Mouse (Mus musculus) embryonic fibroblast, embryonic 13.5 days (primary cell): ENCODE data around the gene Mid1. TPM values are rescaled to one million over a fixed set of nuclear protein-coding genes. Genes with fewer than 3 reads are reported as not detected.
"Not testable (repeated sequence)": the region's sequence is repeated elsewhere in the genome, so short reads cannot be mapped to it uniquely, and the experiment has no call there.

ENCODE experiments used
- H3K27ac ChIP-seq: 2 replicates; pipeline ENCODE4 v1.5.1; 2012; ENCODE audit warnings: low read length, control low read depth, inconsistent platforms; ENCODE audit not compliant: insufficient read depth
- H3K4me1 ChIP-seq: 2 replicates; pipeline ENCODE4 v1.6.1; 2011; ENCODE audit warnings: low read length; ENCODE audit not compliant: control insufficient read depth, insufficient read depth
- H3K4me3 ChIP-seq: 2 replicates; pipeline ENCODE4 v1.5.1; 2011; ENCODE audit warnings: mild to moderate bottlenecking, control low read depth, low read length; ENCODE audit not compliant: insufficient read depth
- polyA plus RNA-seq: library from polyadenylated mRNA; stranded (reverse); fragments of >200 nt; gene quantifications from 2 replicates; pipeline ENCODE4 v1.2.4, GENCODE M21; 2011; ENCODE audit warnings: low read depth; ENCODE audit not compliant: missing spikeins, insufficient read length

Gene Mid1
- polyA plus RNA-seq, 1 experiment = 36.1 TPM

GRCm38 (mm10) chrX:170009016-170009750 lies 324.2 kb downstream of the Mid1 start, which contains the start of gene Gm21887:
Gene Gm21887 (plus strand): TSS chrX:170009659.
- Histone ChIP-seq H3K27ac (peak within 1 kb of the TSS; percentile 78; the same call in 1 of the 2 replicates), H3K4me3 (peak within 1 kb of the TSS; percentile 67)
- not testable (repeated sequence) for H3K4me1 ChIP-seq

- not testable (repeated sequence) for H3K27ac ChIP-seq, H3K4me1 ChIP-seq
- H3K4me3 ChIP-seq = peak overlapping the region; percentile 67; the same call in 1 of the 2 replicates
Measured at GRCm38 (mm10) chrX:170009801-170010221, 324.8 kb downstream of the Mid1 start.

GRCm38 (mm10) chrX:170010581-170011528 lies 325.9 kb downstream of the Mid1 start:
- H3K4me3 ChIP-seq = peak overlapping the region; percentile 36
- not testable (repeated sequence) for H3K4me1 ChIP-seq, H3K27ac ChIP-seq

GRCm38 (mm10) chrX:170011529-170011879 lies 326.5 kb downstream of the Mid1 start:
- H3K27ac ChIP-seq, H3K4me1 ChIP-seq, H3K4me3 ChIP-seq: not testable (repeated sequence)

GRCm38 (mm10) chrX:170013421-170013820 lies 328.4 kb downstream of the Mid1 start:
- not testable (repeated sequence) for H3K4me1 ChIP-seq, H3K4me3 ChIP-seq, H3K27ac ChIP-seq

- not testable (repeated sequence) for H3K27ac ChIP-seq, H3K4me1 ChIP-seq, H3K4me3 ChIP-seq
Measured at GRCm38 (mm10) chrX:170014038-170014437, 329.0 kb downstream of the Mid1 start.

- not testable (repeated sequence) for H3K4me1 ChIP-seq, H3K4me3 ChIP-seq, H3K27ac ChIP-seq
Measured at GRCm38 (mm10) chrX:170015883-170016282, 330.9 kb downstream of the Mid1 start.

- H3K27ac ChIP-seq, H3K4me3 ChIP-seq, H3K4me1 ChIP-seq: not testable (repeated sequence)
Measured at GRCm38 (mm10) chrX:170017333-170018245, 332.6 kb downstream of the Mid1 start.

GRCm38 (mm10) chrX:170018571-170019218 lies 333.7 kb downstream of the Mid1 start:
- H3K4me1 ChIP-seq, H3K27ac ChIP-seq, H3K4me3 ChIP-seq: not testable (repeated sequence)

GRCm38 (mm10) chrX:170019219-170019953 lies 334.4 kb downstream of the Mid1 start:
- H3K4me3 ChIP-seq, H3K27ac ChIP-seq: not testable (repeated sequence)

GRCm38 (mm10) chrX:170019954-170020689 lies 335.1 kb downstream of the Mid1 start:
- not testable (repeated sequence) for H3K4me3 ChIP-seq, H3K4me1 ChIP-seq, H3K27ac ChIP-seq

More at GRCm38 (mm10) chrX:170019219-170019953, 334.4 kb downstream of the Mid1 start:
- H3K4me1 ChIP-seq = not testable (repeated sequence)

- H3K4me3 ChIP-seq, H3K27ac ChIP-seq, H3K4me1 ChIP-seq: not testable (repeated sequence)
Measured at GRCm38 (mm10) chrX:170020690-170021050, 335.7 kb downstream of the Mid1 start.

GRCm38 (mm10) chrX:170021205-170021604 lies 336.2 kb downstream of the Mid1 start:
- H3K4me1 ChIP-seq, H3K27ac ChIP-seq, H3K4me3 ChIP-seq: not testable (repeated sequence)
